Mouse (Mus musculus) forebrain, embryonic 15.5 days (tissue): ENCODE data around the gene Grk3. TPM values are rescaled to one million over a fixed set of nuclear protein-coding genes. Genes with fewer than 3 reads are reported as not detected.

Experiments
- ATAC-seq: fragments of 200-750 bp; cut with Nextera tagmentation; replicated peaks from 2 replicates; pipeline ENCODE4 v1.8.0; 2017; ENCODE audit warnings: mild to moderate bottlenecking, moderate TSS enrichment, moderate library complexity
- H3K27ac ChIP-seq: fragments of 300-500 bp; sonication (generic); replicated peaks from 2 replicates; pipeline ENCODE4 v1.5.1; 2015; ENCODE audit warnings: mild to moderate bottlenecking, inconsistent platforms
- H3K27me3 ChIP-seq: fragments of 300-500 bp; sonication (generic); 2 replicates; pipeline ENCODE4 v1.6.1; 2015; ENCODE audit warnings: inconsistent platforms
- H3K36me3 ChIP-seq: fragments of 300-500 bp; sonication (generic); 2 replicates; pipeline ENCODE4 v1.6.1; 2015; ENCODE audit warnings: mild to moderate bottlenecking, inconsistent platforms
- H3K4me1 ChIP-seq: fragments of 300-500 bp; sonication (generic); 2 replicates; pipeline ENCODE4 v1.6.1; 2015; ENCODE audit warnings: inconsistent platforms
- H3K4me2 ChIP-seq: fragments of 300-500 bp; sonication (generic); replicated peaks from 2 replicates; pipeline ENCODE4 v1.6.1; 2015; ENCODE audit warnings: mild to moderate bottlenecking, inconsistent platforms
- H3K4me3 ChIP-seq: fragments of 300-500 bp; sonication (generic); 2 replicates; pipeline ENCODE4 v1.5.1; 2015; ENCODE audit warnings: mild to moderate bottlenecking, inconsistent platforms
- H3K9ac ChIP-seq: fragments of 300-500 bp; sonication (generic); replicated peaks from 2 replicates; pipeline ENCODE4 v1.6.1; 2015; ENCODE audit warnings: mild to moderate bottlenecking, inconsistent platforms
- H3K9me3 ChIP-seq: fragments of 300-500 bp; sonication (generic); 2 replicates; pipeline ENCODE4 v1.6.1; 2016; ENCODE audit warnings: inconsistent platforms
- WGBS: fragments of 180-500 bp; shearing (Covaris S2); methylation state at CpG from one replicate; pipeline ENCODE4 v1.1.7; 2015; ENCODE audit warnings: mixed read lengths; 5-methylcytosine and 5-hydroxymethylcytosine counted together
- polyA plus RNA-seq: library from polyadenylated mRNA; unstranded; fragments of >200 nt; fragmentation: Nextera tagmentation; extraction: Ambion mirVana; gene quantifications from 2 replicates; pipeline ENCODE4 v1.2.1, GENCODE M21; 2015

Gene Grk3
- polyA plus RNA-seq, 1 experiment from 2014 or later: 16.5 TPM

DNA sequence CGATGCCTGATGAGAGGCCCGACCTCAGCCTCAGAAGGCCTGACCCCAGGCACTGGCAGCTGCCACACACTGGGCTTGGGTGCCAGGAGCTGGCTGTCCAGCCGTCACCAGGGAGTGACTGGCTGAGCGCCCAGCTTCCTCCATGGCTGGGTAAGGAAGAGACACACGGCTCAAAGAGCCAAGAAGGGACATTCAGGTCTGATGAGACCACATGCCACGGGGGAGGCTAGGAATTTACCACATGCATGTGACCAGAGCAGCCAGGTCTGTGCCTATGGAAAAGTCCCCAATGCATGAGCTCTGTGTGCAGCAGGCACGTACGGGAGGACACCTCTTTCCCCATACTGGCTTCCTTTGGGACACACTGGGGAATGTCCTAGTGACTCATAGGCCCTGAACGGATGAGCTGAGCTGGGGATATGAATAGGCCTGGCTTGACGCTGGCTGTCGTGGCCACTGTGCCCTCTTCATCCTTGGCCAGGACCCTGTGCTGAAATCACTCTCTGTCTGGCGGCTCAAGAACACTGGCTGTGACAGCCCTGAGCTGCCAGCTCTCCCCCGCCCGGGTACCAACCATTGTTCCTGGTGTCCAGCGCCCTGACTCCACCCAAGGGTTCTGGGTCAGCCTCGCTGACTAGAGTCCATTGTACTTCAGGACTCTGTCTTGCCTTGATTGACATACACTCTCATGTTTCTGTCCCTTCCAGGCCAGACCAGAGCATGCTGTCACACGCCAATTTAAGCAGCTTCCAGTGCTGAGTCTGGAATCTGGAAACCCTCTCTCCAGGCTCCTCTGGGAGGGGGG, 128.7 kb downstream of the Grk3 start:
- Histone ChIP-seq H3K4me2 (no peak overlapping the region), H3K4me3 (no peak overlapping the region), H3K27me3 (no peaks in the 10 kb centered on the region), H3K27ac (0 out of 2 replicates have a peak overlapping the region, but pooled peaks have one; percentile 27), H3K36me3 (no peaks in the 10 kb centered on the region), H3K9ac (no peak overlapping the region), H3K4me1 (peaks cover 7% of the 10 kb centered on the region; the same call in 1 of the 2 replicates), H3K9me3 (no peaks in the 10 kb centered on the region)
- peak; percentile 61; the same call in 1 of the 2 replicates for ATAC-seq
- 60% methylated on average over 17 of the region's 17 CpGs for WGBS

DNA sequence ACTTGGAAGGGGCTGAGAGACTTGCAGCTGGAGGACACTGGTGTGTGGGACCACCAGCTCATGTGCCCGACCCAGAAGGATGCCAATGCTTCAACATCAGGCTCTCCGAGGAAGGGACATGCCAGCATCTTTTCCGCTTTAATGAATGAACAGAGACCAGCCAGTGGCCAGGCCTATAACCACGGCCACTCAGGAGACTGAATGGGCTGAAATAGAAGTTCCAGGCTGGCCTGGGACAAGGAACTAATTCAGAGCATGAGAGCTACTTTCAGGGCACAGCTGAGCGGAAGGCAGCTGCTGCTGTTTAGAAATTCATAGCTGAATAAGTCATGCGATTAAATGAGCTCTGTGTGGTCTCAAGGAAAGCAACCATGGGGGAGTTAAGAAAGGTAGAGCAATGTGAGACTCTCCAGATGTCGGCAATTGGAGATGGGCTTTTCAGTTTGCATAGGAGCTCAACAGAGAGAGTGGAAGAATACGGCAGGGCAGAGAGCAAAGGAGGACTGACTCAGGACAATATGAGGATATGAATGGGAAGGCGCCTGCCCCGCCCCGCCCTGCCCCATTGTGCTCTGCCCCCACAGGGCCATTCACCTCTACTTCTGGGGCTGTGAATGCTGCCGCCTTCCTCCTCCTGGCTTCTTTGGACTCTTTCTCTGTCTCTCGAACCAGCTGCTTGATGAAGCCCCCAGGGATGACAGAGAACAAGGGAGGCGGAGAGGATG, 138.0 kb downstream of the Grk3 start:
- 35% methylated on average over 14 of the region's 14 CpGs for WGBS
- no peak overlapping the region for H3K9ac ChIP-seq
- H3K4me1 ChIP-seq: no peaks in the 10 kb centered on the region
- no peaks in the 10 kb centered on the region for H3K36me3 ChIP-seq
- H3K4me2 ChIP-seq: no peak overlapping the region
- no peak overlapping the region for H3K27ac ChIP-seq
- H3K27me3 ChIP-seq: no peaks in the 10 kb centered on the region
- H3K9me3 ChIP-seq: no peaks in the 10 kb centered on the region
- ATAC-seq: no peak
- no peak overlapping the region for H3K4me3 ChIP-seq

DNA sequence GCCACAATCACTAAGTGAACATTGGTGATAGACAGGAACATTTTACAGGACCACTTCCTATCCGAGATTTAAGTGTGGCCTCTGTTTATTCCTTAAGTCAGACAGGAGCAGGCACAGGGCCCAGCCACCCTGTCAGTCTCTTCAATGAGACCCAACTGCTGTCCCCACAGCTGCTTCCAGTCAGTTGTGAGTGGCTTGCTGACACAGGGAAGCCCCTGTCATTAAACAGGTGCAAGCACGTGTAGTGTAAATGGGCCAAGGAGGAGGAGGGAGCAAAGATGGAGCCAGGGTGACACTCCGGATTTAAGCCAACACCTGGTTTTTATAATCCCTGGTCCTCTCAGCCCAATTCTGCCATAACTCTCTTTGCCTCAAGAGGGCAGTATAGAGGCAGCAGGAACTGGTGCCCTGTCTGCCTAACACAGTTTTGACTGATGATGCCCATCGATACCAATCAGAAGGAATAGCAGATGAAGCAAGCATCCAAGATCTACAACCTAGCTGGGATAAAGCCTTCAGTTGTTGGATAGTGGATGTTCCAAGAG, 138.7 kb downstream of the Grk3 start:
- H3K4me3 ChIP-seq: no peak overlapping the region
- WGBS: 29% methylated on average over 4 of the region's 4 CpGs
- H3K9ac ChIP-seq: no peak overlapping the region
- no peaks in the 10 kb centered on the region for H3K9me3 ChIP-seq
- H3K4me2 ChIP-seq: no peak overlapping the region
- no peaks in the 10 kb centered on the region for H3K36me3 ChIP-seq
- H3K27me3 ChIP-seq: no peaks in the 10 kb centered on the region
- no peak overlapping the region for H3K27ac ChIP-seq
- ATAC-seq: no peak
- H3K4me1 ChIP-seq: no peaks in the 10 kb centered on the region

DNA sequence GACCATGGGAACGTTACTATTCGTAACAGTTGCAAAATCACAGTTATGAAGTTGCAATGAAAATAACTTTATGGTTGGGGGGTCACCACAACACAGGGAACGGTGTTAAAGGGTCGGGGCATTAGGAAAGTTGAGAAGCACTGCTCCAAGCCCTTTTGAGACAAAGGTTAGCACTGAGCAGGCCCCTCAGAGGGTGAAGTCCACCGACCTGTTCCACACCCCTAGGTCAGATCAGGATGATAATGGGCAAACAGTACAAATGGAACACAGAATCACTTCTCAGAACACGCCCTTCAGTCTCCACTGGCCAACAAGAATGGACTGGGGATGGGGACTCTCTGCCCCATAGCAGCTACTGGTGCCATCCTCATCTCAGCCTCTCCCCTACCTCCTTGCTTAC, 142.6 kb downstream of the Grk3 start:
- no peaks in the 10 kb centered on the region for H3K27me3 ChIP-seq
- no peak overlapping the region for H3K9ac ChIP-seq
- no peaks in the 10 kb centered on the region for H3K9me3 ChIP-seq
- H3K4me2 ChIP-seq: no peak overlapping the region
- 82% methylated on average over 6 of the region's 6 CpGs for WGBS
- no peaks in the 10 kb centered on the region for H3K36me3 ChIP-seq
- no peak overlapping the region for H3K4me3 ChIP-seq
- no peak overlapping the region for H3K27ac ChIP-seq
- no peaks in the 10 kb centered on the region for H3K4me1 ChIP-seq
- ATAC-seq: no peak

DNA sequence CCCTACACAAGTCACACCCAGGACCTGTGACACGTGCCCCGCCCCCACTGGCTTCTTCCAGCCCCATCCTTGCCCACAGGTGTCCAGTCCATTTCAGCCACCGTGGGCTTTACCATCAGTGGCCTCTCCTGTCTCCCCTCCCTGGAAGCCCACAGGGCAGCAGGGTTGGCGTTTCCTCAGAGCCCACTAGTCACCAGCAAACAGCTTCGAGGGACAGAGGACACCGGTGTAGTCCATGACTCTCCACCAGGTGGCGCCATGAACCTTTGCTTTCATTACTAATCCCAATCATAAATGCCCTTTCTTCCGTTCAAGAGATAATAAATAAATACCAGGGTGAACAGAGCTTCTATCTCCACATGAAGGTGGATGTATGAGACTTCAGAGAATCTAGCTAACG, 144.9 kb downstream of the Grk3 start:
- Histone ChIP-seq H3K27me3 (no peaks in the 10 kb centered on the region), H3K9ac (no peak overlapping the region), H3K27ac (no peak overlapping the region), H3K4me3 (no peak overlapping the region), H3K36me3 (no peaks in the 10 kb centered on the region), H3K4me1 (no peaks in the 10 kb centered on the region), H3K4me2 (no peak overlapping the region), H3K9me3 (no peaks in the 10 kb centered on the region)
- ATAC-seq: peak; percentile 64
- 21% methylated on average over 9 of the region's 9 CpGs for WGBS

DNA sequence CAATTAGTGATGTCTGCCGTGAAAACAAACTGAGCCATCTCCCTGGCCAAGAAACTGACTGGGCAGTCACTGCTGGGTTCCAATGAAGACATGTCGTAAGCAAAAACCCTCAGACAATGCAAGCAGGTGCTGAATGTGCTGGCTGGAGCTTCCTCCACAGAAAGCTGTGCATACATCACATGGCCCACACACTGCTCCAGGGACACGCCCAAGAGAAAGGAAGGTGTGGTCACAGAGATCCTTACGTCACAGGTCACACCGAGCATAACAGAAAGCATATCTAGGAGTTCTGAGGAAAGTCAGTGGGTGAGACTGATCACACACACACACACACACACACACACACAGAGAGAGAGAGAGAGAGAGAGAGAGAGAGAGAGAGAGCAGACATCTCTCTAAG, 147.0 kb downstream of the Grk3 start:
- Histone ChIP-seq H3K27ac (no peak overlapping the region), H3K36me3 (no peaks in the 10 kb centered on the region), H3K9ac (no peak overlapping the region), H3K4me3 (no peak overlapping the region), H3K4me1 (no peaks in the 10 kb centered on the region), H3K27me3 (no peaks in the 10 kb centered on the region), H3K4me2 (no peak overlapping the region), H3K9me3 (no peaks in the 10 kb centered on the region)
- WGBS: 80% methylated on average over 5 of the region's 5 CpGs
- no peak for ATAC-seq

DNA sequence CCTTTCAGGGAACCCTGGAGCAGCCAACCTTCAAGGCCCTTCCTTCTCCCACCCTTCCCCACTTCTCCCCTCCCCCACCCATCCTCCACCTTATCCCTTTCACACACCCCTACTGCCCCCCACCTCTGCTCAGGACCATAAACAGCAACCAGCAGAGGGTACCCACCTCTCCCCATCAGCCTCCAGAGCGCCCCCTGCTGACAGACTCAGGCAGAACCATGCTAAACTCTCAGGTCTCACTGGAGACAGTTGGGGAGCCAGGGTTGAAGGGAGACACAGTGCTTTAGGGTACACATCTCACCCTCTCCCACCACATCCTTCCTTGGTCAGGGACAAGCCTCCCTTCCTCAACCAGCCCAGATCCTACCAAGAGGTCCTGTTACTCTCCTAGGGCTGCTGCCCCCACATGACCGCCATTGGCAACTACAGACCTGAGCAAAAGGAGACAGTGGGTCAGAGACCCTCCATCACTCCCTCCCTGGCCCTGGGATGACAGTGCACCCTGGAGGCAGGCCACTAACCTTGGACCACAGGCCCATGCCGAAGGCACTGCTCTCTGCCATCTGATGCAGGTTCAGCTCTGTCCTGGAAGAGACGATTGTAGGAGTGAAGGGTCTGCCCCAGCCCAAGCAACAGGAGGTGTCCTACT, 150.7 kb downstream of the Grk3 start:
- H3K9me3 ChIP-seq: no peaks in the 10 kb centered on the region
- H3K4me3 ChIP-seq: no peak overlapping the region
- peaks cover under 1% of the 10 kb centered on the region; the same call in 1 of the 2 replicates for H3K4me1 ChIP-seq
- H3K27ac ChIP-seq: no peak overlapping the region
- no peak overlapping the region for H3K4me2 ChIP-seq
- no peaks in the 10 kb centered on the region for H3K27me3 ChIP-seq
- ATAC-seq: 0 out of 2 replicates have a peak, but pooled peaks have one; percentile 19
- H3K9ac ChIP-seq: no peak overlapping the region
- 48% methylated on average over 4 of the region's 4 CpGs for WGBS
- H3K36me3 ChIP-seq: no peaks in the 10 kb centered on the region

Other genes with a start within 250 kb of the Grk3 start
- gene Myo18b, start 119.4 kb downstream of the Grk3 start, polyA plus RNA-seq: 0.82 and 1.2 TPM in 2 replicates
- not detected in 2 replicates for gene Crybb2, start 54.3 kb upstream of the Grk3 start, polyA plus RNA-seq
- 0.73 and 0.80 TPM in 2 replicates for gene Crybb3, start 65.8 kb upstream of the Grk3 start, polyA plus RNA-seq
- gene 2900026A02Rik, start 205.4 kb upstream of the Grk3 start, polyA plus RNA-seq: 4.4 and 4.9 TPM in 2 replicates
- gene Tmem211, start 211.1 kb upstream of the Grk3 start, polyA plus RNA-seq: not detected in 2 replicates